Mouse (Mus musculus) spleen, adult 2 months (tissue): ENCODE results near the gene Col9a2. TPM values are rescaled to one million over a fixed set of nuclear protein-coding genes. Genes with fewer than 3 reads are reported as not detected.

Experiments
- DNase-seq, 2 experiments: peaks; one replicate each; pipeline versions ENCODE4 v3.0.0 to v3.0.0-alpha.2; 2012 to 2021; ENCODE audit warnings: low spot score in 2 of 2, low read depth in 1 of 2
- H3K27ac ChIP-seq: fragments of 200-500 bp; 2 replicates; pipeline ENCODE4 v1.5.1; 2012; ENCODE audit warnings: low read length, inconsistent platforms; ENCODE audit not compliant: insufficient read depth
- H3K27me3 ChIP-seq: fragments of 200-500 bp; 2 replicates; pipeline ENCODE4 v1.6.1; 2012; ENCODE audit warnings: mild to moderate bottlenecking, moderate library complexity, low read length, inconsistent platforms; ENCODE audit not compliant: control insufficient read depth, insufficient read depth
- H3K36me3 ChIP-seq: fragments of 200-500 bp; 2 replicates; pipeline ENCODE4 v1.6.1; 2012; ENCODE audit warnings: mild to moderate bottlenecking, low read length, inconsistent platforms; ENCODE audit not compliant: control insufficient read depth, insufficient read depth
- H3K4me1 ChIP-seq: fragments of 200-500 bp; 2 replicates; pipeline ENCODE4 v1.6.1; 2011; ENCODE audit warnings: inconsistent platforms; ENCODE audit not compliant: control insufficient read depth, insufficient read depth, insufficient read length
- H3K4me3 ChIP-seq: fragments of 200-500 bp; 2 replicates; pipeline ENCODE4 v1.5.1; 2011; ENCODE audit warnings: mild to moderate bottlenecking, inconsistent platforms; ENCODE audit not compliant: insufficient read depth, insufficient read length; ENCODE audit errors: extremely low read depth
- CTCF ChIP-seq: fragments of 200-500 bp; IDR thresholded peaks from 2 replicates; pipeline ENCODE4 v1.5.1; 2011; ENCODE audit warnings: mild to moderate bottlenecking, inconsistent platforms; ENCODE audit not compliant: insufficient read depth, insufficient read length, insufficient replicate concordance; ENCODE audit errors: extremely low read depth
- POLR2A ChIP-seq: fragments of 200-500 bp; IDR thresholded peaks from 2 replicates; pipeline ENCODE4 v1.6.1; 2011; ENCODE audit warnings: low read depth, low read length, inconsistent platforms
- WGBS: fragments of 180-500 bp; shearing (Covaris S2); methylation state at CpG from one replicate; pipeline ENCODE4 v1.1.7; 2018; 5-methylcytosine and 5-hydroxymethylcytosine counted together
- polyA plus RNA-seq: library from polyadenylated mRNA; depleted of rRNA; stranded (reverse); fragments of >200 nt; gene quantifications from 2 replicates; pipeline ENCODE4 v1.2.3, GENCODE M21; 2012; rRNA removed

The Col9a2 gene
- polyA plus RNA-seq, 1 experiment, result 0.06 TPM

- H3K27me3 ChIP-seq, result no peaks in the 10 kb centered on the region; the same call in 1 of the 2 replicates
- no peak for DNase-seq
- no peaks in the 10 kb centered on the region for H3K36me3 ChIP-seq
- H3K4me1 ChIP-seq, result no peaks in the 10 kb centered on the region
- no peak overlapping the region for H3K4me3 ChIP-seq
- TF ChIP-seq POLR2A (no peak), CTCF (no peak)
- H3K27ac ChIP-seq, result no peak overlapping the region
- 87% methylated on average over 4 of the region's 4 CpGs for WGBS
Observed at GRCm38 (mm10) chr4:121103304-121103703, 64.1 kb downstream of the Col9a2 start.

Other genes starting within 250 kb of the Col9a2 start
- 105 and 161 TPM in 2 replicates for gene Nfyc, start 207.8 kb upstream of the Col9a2 start, polyA plus RNA-seq
- 6.2 and 8.7 TPM in 2 replicates for gene Rims3, start 184.6 kb upstream of the Col9a2 start, polyA plus RNA-seq
- 4.1 and 4.5 TPM in 2 replicates for gene Exo5, start 114.4 kb upstream of the Col9a2 start, polyA plus RNA-seq
- 2.3 and 3.3 TPM in 2 replicates for gene Zfp69, start 87.7 kb upstream of the Col9a2 start, polyA plus RNA-seq
- gene Smap2, start 22.1 kb upstream of the Col9a2 start, polyA plus RNA-seq, result 63.7 and 71.5 TPM in 2 replicates
- gene Zmpste24, start 58.9 kb downstream of the Col9a2 start, polyA plus RNA-seq, result 8.1 and 9.8 TPM in 2 replicates
- gene Tmco2, start 69.8 kb downstream of the Col9a2 start, polyA plus RNA-seq, result not detected in 2 replicates
- 2.8 and 2.9 TPM in 2 replicates for gene Rlf, start 175.7 kb downstream of the Col9a2 start, polyA plus RNA-seq